Mouse (Mus musculus) midbrain, embryonic 14.5 days (tissue): ENCODE data around the gene Syce2. TPM values are rescaled to one million over a fixed set of nuclear protein-coding genes. Genes with fewer than 3 reads are reported as not detected.

Experiments
- ATAC-seq: fragments of 200-750 bp; cut with Nextera tagmentation; 2 replicates; pipeline ENCODE4 v1.8.0; 2017; ENCODE audit warnings: moderate number of reproducible peaks, moderate library complexity; ENCODE audit not compliant: low FRiP score, low TSS enrichment
- DNase-seq: peaks from one replicate; pipeline ENCODE4 v3.0.0-alpha.2; 2015
- H3K27ac ChIP-seq: fragments of 300-500 bp; sonication (generic); replicated peaks from 2 replicates; pipeline ENCODE4 v1.5.1; 2014; ENCODE audit warnings: mild to moderate bottlenecking, low read depth, low read length, moderate library complexity
- H3K27me3 ChIP-seq: fragments of 300-500 bp; sonication (generic); 2 replicates; pipeline ENCODE4 v1.6.1; 2014; ENCODE audit warnings: low read length, control low read depth, mixed read lengths; ENCODE audit not compliant: control insufficient read depth, insufficient read depth
- H3K36me3 ChIP-seq: fragments of 300-500 bp; sonication (generic); 2 replicates; pipeline ENCODE4 v1.6.1; 2014; ENCODE audit warnings: low read length, control low read depth; ENCODE audit not compliant: control insufficient read depth, insufficient read depth
- H3K4me1 ChIP-seq: fragments of 300-500 bp; sonication (generic); 2 replicates; pipeline ENCODE4 v1.6.1; 2014; ENCODE audit warnings: mild to moderate bottlenecking, antibody characterized with exemption, low read length, control low read depth; ENCODE audit not compliant: control insufficient read depth, insufficient read depth
- H3K4me2 ChIP-seq: fragments of 300-500 bp; sonication (generic); 2 replicates; pipeline ENCODE4 v1.6.1; 2014; ENCODE audit warnings: mild to moderate bottlenecking, low read length, moderate library complexity
- H3K4me3 ChIP-seq: fragments of 300-500 bp; sonication (generic); replicated peaks from 2 replicates; pipeline ENCODE4 v1.5.1; 2014; ENCODE audit warnings: low read depth, low read length
- H3K9ac ChIP-seq: fragments of 300-500 bp; sonication (generic); replicated peaks from 2 replicates; pipeline ENCODE4 v1.6.1; 2014; ENCODE audit warnings: mild to moderate bottlenecking, low read length, moderate library complexity
- H3K9me3 ChIP-seq: fragments of 300-500 bp; sonication (generic); 2 replicates; pipeline ENCODE4 v1.6.1; 2016; ENCODE audit warnings: low read length, control low read depth, mixed read lengths; ENCODE audit not compliant: control insufficient read depth
- WGBS: fragments of 180-500 bp; shearing (Covaris S2); extraction: QIAGEN DNeasy Blood & Tissue Kit; methylation state at CpG from one replicate; pipeline ENCODE4 v1.1.7; 2014; 5-methylcytosine and 5-hydroxymethylcytosine counted together
- polyA plus RNA-seq: library from polyadenylated mRNA; unstranded; fragments of >200 nt; fragmentation: Nextera tagmentation; extraction: Ambion mirVana; gene quantifications from 2 replicates; pipeline ENCODE4 v1.2.1, GENCODE M21; 2014

The Syce2 gene
- polyA plus RNA-seq, 1 experiment from 2014 or later: 17.4 TPM

- H3K4me3 ChIP-seq: peak overlapping the region; percentile 85
- ATAC-seq: no peak
- peak overlapping the region; percentile 67 for H3K4me2 ChIP-seq
- peak overlapping the region; percentile 93 for H3K9ac ChIP-seq
- no peak for DNase-seq
- peaks cover 47% of the 10 kb centered on the region for H3K36me3 ChIP-seq
- H3K27ac ChIP-seq: peak overlapping the region; percentile 94
- H3K9me3 ChIP-seq: no peaks in the 10 kb centered on the region
- 72% methylated on average over 10 of the region's 10 CpGs for WGBS
- H3K4me1 ChIP-seq: peaks cover 8% of the 10 kb centered on the region; the same call in 1 of the 2 replicates
- no peaks in the 10 kb centered on the region for H3K27me3 ChIP-seq
These were observed 38.9 kb upstream of the Syce2 start for GRCm38 (mm10) chr8:84832759-84833742.

- no peaks in the 10 kb centered on the region for H3K9me3 ChIP-seq
- H3K4me1 ChIP-seq: peaks cover 8% of the 10 kb centered on the region; the same call in 1 of the 2 replicates
- no peak overlapping the region for H3K4me2 ChIP-seq
- no peak for DNase-seq
- H3K4me3 ChIP-seq: no peak overlapping the region
- 86% methylated on average over 19 of the region's 19 CpGs for WGBS
- H3K27me3 ChIP-seq: no peaks in the 10 kb centered on the region
- peaks cover 51% of the 10 kb centered on the region for H3K36me3 ChIP-seq
- H3K9ac ChIP-seq: no peak overlapping the region
- H3K27ac ChIP-seq: peak overlapping the region; percentile 37
- no peak for ATAC-seq
These were observed 37.7 kb upstream of the Syce2 start for GRCm38 (mm10) chr8:84834002-84834865.

GRCm38 (mm10) chr8:84834866-84835855 is 36.8 kb upstream of the Syce2 start:
- peak; percentile 19; the same call in 1 of the 2 replicates for ATAC-seq
- Histone ChIP-seq H3K9me3 (no peaks in the 10 kb centered on the region), H3K4me1 (peaks cover 14% of the 10 kb centered on the region; the same call in 1 of the 2 replicates), H3K36me3 (peaks cover 51% of the 10 kb centered on the region), H3K4me2 (no peak overlapping the region), H3K27ac (peak overlapping the region; percentile 41), H3K27me3 (no peaks in the 10 kb centered on the region), H3K9ac (no peak overlapping the region), H3K4me3 (no peak overlapping the region)
- peak; percentile 58 for DNase-seq
- 80% methylated on average over 10 of the region's 10 CpGs for WGBS

GRCm38 (mm10) chr8:84837149-84837911 is 34.6 kb upstream of the Syce2 start:
- H3K27me3 ChIP-seq: no peaks in the 10 kb centered on the region
- DNase-seq: no peak
- peaks cover 14% of the 10 kb centered on the region; the same call in 1 of the 2 replicates for H3K4me1 ChIP-seq
- ATAC-seq: no peak
- H3K36me3 ChIP-seq: peaks cover 62% of the 10 kb centered on the region
- no peak overlapping the region for H3K27ac ChIP-seq
- H3K4me3 ChIP-seq: no peak overlapping the region
- H3K9ac ChIP-seq: no peak overlapping the region
- no peak overlapping the region for H3K4me2 ChIP-seq
- no peaks in the 10 kb centered on the region for H3K9me3 ChIP-seq
- 73% methylated on average over 8 of the region's 8 CpGs for WGBS

- Histone ChIP-seq H3K27ac (no peak overlapping the region), H3K9ac (no peak overlapping the region), H3K27me3 (no peaks in the 10 kb centered on the region), H3K4me2 (no peak overlapping the region), H3K36me3 (peaks cover 68% of the 10 kb centered on the region), H3K9me3 (no peaks in the 10 kb centered on the region), H3K4me1 (peaks cover 11% of the 10 kb centered on the region; the same call in 1 of the 2 replicates), H3K4me3 (no peak overlapping the region)
- no peak for DNase-seq
- WGBS: 83% methylated on average over 15 of the region's 15 CpGs
- ATAC-seq: no peak
These were observed 33.9 kb upstream of the Syce2 start for GRCm38 (mm10) chr8:84837912-84838470.

- H3K9me3 ChIP-seq: no peaks in the 10 kb centered on the region
- no peak for ATAC-seq
- H3K4me2 ChIP-seq: no peak overlapping the region
- no peaks in the 10 kb centered on the region for H3K27me3 ChIP-seq
- no peak overlapping the region for H3K4me3 ChIP-seq
- H3K36me3 ChIP-seq: peaks cover 72% of the 10 kb centered on the region
- H3K9ac ChIP-seq: no peak overlapping the region
- DNase-seq: no peak
- peaks cover 6% of the 10 kb centered on the region; the same call in 1 of the 2 replicates for H3K4me1 ChIP-seq
- H3K27ac ChIP-seq: no peak overlapping the region
- WGBS: 90% methylated on average over 5 of the region's 5 CpGs
These were observed 33.4 kb upstream of the Syce2 start for GRCm38 (mm10) chr8:84838513-84838912.

- WGBS: 92% methylated on average over 2 of the region's 2 CpGs
- Histone ChIP-seq H3K9ac (peak overlapping the region; percentile 86; the same call in 1 of the 2 replicates), H3K27ac (no peak overlapping the region)
These were observed 32.5 kb upstream of the Syce2 start for GRCm38 (mm10) chr8:84839411-84839810.

More at GRCm38 (mm10) chr8:84839411-84839810, 32.5 kb upstream of the Syce2 start:
- Histone ChIP-seq H3K36me3 (peaks cover 72% of the 10 kb centered on the region), H3K9me3 (no peaks in the 10 kb centered on the region), H3K4me1 (peaks cover 9% of the 10 kb centered on the region), H3K4me3 (peak overlapping the region; percentile 87), H3K27me3 (no peaks in the 10 kb centered on the region), H3K4me2 (peak overlapping the region; percentile 73)
- no peak for DNase-seq
- ATAC-seq: no peak
